Mouse (Mus musculus): ENCODE results near the gene Islr. TPM values are rescaled to one million over a fixed set of nuclear protein-coding genes. Genes with fewer than 3 reads are reported as not detected.
"Not testable (repeated sequence)": the region's sequence is repeated elsewhere in the genome, so short reads cannot be mapped to it uniquely, and the experiment has no call there.

Islr gene
- polyA plus RNA-seq (2015; fragmentation: Nextera tagmentation; extraction: Ambion mirVana) = 24.4 and 26.2 TPM in 2 replicates

- no peaks in the 10 kb centered on the region for H3K9me3 ChIP-seq (replicated peaks; ENCODE audit: control insufficient read depth, low read length, poor library complexity, severe bottlenecking)
- H3K9ac ChIP-seq (ENCODE audit: low read depth, low read length) = peak within 1 kb of the TSS; percentile 62
- H3K27ac ChIP-seq (ENCODE audit: low read length) = peak within 1 kb of the TSS; percentile 76
- H3K4me1 ChIP-seq (ENCODE audit: control insufficient read depth, insufficient read depth, low read length) = peaks cover 13% of the 10 kb centered on the region
- peak within 1 kb of the TSS; percentile 45 for H3K4me3 ChIP-seq (ENCODE audit: low read depth, low read length)
- peak; percentile 41 for ATAC-seq
- 1% methylated on average over 42 of the region's 42 CpGs for WGBS
- H3K27me3 ChIP-seq (ENCODE audit: control insufficient read depth, insufficient read depth, low read depth, low read length) = peaks cover 31% of the 10 kb centered on the region
- H3K36me3 ChIP-seq (ENCODE audit: control insufficient read depth, insufficient read depth, low read length) = no peaks in the 10 kb centered on the region
- H3K4me2 ChIP-seq (ENCODE audit: low read length) = peak within 1 kb of the TSS; percentile 80
These were observed at the start of gene Islr, which contains the start of gene Islr2 for GRCm38 (mm10) chr9:58203516-58204447. Islr (minus strand) TSS chr9:58204306. Islr2 (minus strand) TSS chr9:58204319.

- Histone ChIP-seq H3K4me2 (ENCODE audit: low read length) (peak overlapping the region; percentile 77), H3K4me1 (ENCODE audit: control insufficient read depth, insufficient read depth, low read length) (peaks cover 15% of the 10 kb centered on the region), H3K27ac (ENCODE audit: low read length) (peak overlapping the region; percentile 8; the same call in 1 of the 2 replicates), H3K9ac (ENCODE audit: low read depth, low read length) (peak overlapping the region; percentile 65), H3K36me3 (ENCODE audit: control insufficient read depth, insufficient read depth, low read length) (peaks cover 11% of the 10 kb centered on the region; the same call in 1 of the 2 replicates), H3K4me3 (ENCODE audit: low read depth, low read length) (peak overlapping the region; percentile 46)
- 0 out of 2 replicates have a peak, but pooled peaks have one; percentile 3 for ATAC-seq
- not testable (repeated sequence) for H3K9me3 ChIP-seq (replicated peaks; ENCODE audit: control insufficient read depth, low read length, poor library complexity, severe bottlenecking); H3K27me3 ChIP-seq (ENCODE audit: control insufficient read depth, insufficient read depth, low read depth, low read length)
- WGBS = 63% methylated on average over 5 of the region's 5 CpGs
These were observed 49.7 kb upstream of the Islr start for GRCm38 (mm10) chr9:58253805-58254122.

- Histone ChIP-seq H3K27ac (ENCODE audit: low read length) (peak within 1 kb of the TSS; percentile 8; the same call in 1 of the 2 replicates), H3K4me1 (ENCODE audit: control insufficient read depth, insufficient read depth, low read length) (peaks cover 15% of the 10 kb centered on the region), H3K27me3 (ENCODE audit: control insufficient read depth, insufficient read depth, low read depth, low read length) (no peaks in the 10 kb centered on the region), H3K4me3 (ENCODE audit: low read depth, low read length) (peak within 1 kb of the TSS; percentile 46), H3K4me2 (ENCODE audit: low read length) (peak within 1 kb of the TSS; percentile 77), H3K36me3 (ENCODE audit: control insufficient read depth, insufficient read depth, low read length) (peaks cover 8% of the 10 kb centered on the region; the same call in 1 of the 2 replicates), H3K9ac (ENCODE audit: low read depth, low read length) (peak within 1 kb of the TSS; percentile 65), H3K9me3 (replicated peaks; ENCODE audit: control insufficient read depth, low read length, poor library complexity, severe bottlenecking) (no peaks in the 10 kb centered on the region)
- under 1% methylated on average over 30 of the region's 31 CpGs for WGBS
- ATAC-seq = peak; percentile 96
These were observed 49.1 kb upstream of the Islr start, which contains the start of gene Stoml1 for GRCm38 (mm10) chr9:58253033-58253804. Stoml1 (plus strand) TSS chr9:58253164.

- H3K4me2 ChIP-seq (ENCODE audit: low read length); H3K9ac ChIP-seq (ENCODE audit: low read depth, low read length); H3K36me3 ChIP-seq (ENCODE audit: control insufficient read depth, insufficient read depth, low read length); H3K9me3 ChIP-seq (replicated peaks; ENCODE audit: control insufficient read depth, low read length, poor library complexity, severe bottlenecking); H3K27ac ChIP-seq (ENCODE audit: low read length); H3K27me3 ChIP-seq (ENCODE audit: control insufficient read depth, insufficient read depth, low read depth, low read length); H3K4me3 ChIP-seq (ENCODE audit: low read depth, low read length); ATAC-seq: not testable (repeated sequence)
- peaks cover 20% of the 10 kb centered on the region for H3K4me1 ChIP-seq (ENCODE audit: control insufficient read depth, insufficient read depth, low read length)
- 85% methylated on average over 1 of the region's 1 CpGs for WGBS
These were observed 46.6 kb upstream of the Islr start for GRCm38 (mm10) chr9:58250730-58251129.

GRCm38 (mm10) chr9:58250322-58250721 lies 46.2 kb upstream of the Islr start:
- Histone ChIP-seq H3K4me3 (ENCODE audit: low read depth, low read length) (no peak overlapping the region), H3K27me3 (ENCODE audit: control insufficient read depth, insufficient read depth, low read depth, low read length) (no peaks in the 10 kb centered on the region), H3K9ac (ENCODE audit: low read depth, low read length) (no peak overlapping the region), H3K9me3 (replicated peaks; ENCODE audit: control insufficient read depth, low read length, poor library complexity, severe bottlenecking) (no peaks in the 10 kb centered on the region), H3K36me3 (ENCODE audit: control insufficient read depth, insufficient read depth, low read length) (no peaks in the 10 kb centered on the region), H3K4me2 (ENCODE audit: low read length) (no peak overlapping the region), H3K27ac (ENCODE audit: low read length) (no peak overlapping the region), H3K4me1 (ENCODE audit: control insufficient read depth, insufficient read depth, low read length) (peaks cover 20% of the 10 kb centered on the region)
- ATAC-seq = no peak
- 78% methylated on average over 8 of the region's 8 CpGs for WGBS

- H3K4me1 ChIP-seq (ENCODE audit: control insufficient read depth, insufficient read depth, low read length) = peaks cover 17% of the 10 kb centered on the region
- no peak for ATAC-seq
- H3K4me3 ChIP-seq (ENCODE audit: low read depth, low read length) = peak within 1 kb of the TSS; percentile 34
- peak within 1 kb of the TSS; percentile 53 for H3K9ac ChIP-seq (ENCODE audit: low read depth, low read length)
- H3K27me3 ChIP-seq (ENCODE audit: control insufficient read depth, insufficient read depth, low read depth, low read length) = no peaks in the 10 kb centered on the region
- WGBS = under 1% methylated on average over 16 of the region's 16 CpGs
- peak within 1 kb of the TSS; percentile 62 for H3K4me2 ChIP-seq (ENCODE audit: low read length)
- H3K36me3 ChIP-seq (ENCODE audit: control insufficient read depth, insufficient read depth, low read length) = no peaks in the 10 kb centered on the region
- peak within 1 kb of the TSS; percentile 23; the same call in 1 of the 2 replicates for H3K27ac ChIP-seq (ENCODE audit: low read length)
- H3K9me3 ChIP-seq (replicated peaks; ENCODE audit: control insufficient read depth, low read length, poor library complexity, severe bottlenecking) = no peaks in the 10 kb centered on the region
These were observed 45.6 kb upstream of the Islr start, which contains the start of gene Pml for GRCm38 (mm10) chr9:58249592-58250192. Pml (minus strand) TSS chr9:58249786.

- WGBS = 51% methylated on average over 7 of the region's 7 CpGs
- peak overlapping the region; percentile 34 for H3K4me3 ChIP-seq (ENCODE audit: low read depth, low read length)
- H3K27me3 ChIP-seq (ENCODE audit: control insufficient read depth, insufficient read depth, low read depth, low read length) = no peaks in the 10 kb centered on the region
- H3K4me1 ChIP-seq (ENCODE audit: control insufficient read depth, insufficient read depth, low read length) = peaks cover 9% of the 10 kb centered on the region
- H3K9ac ChIP-seq (ENCODE audit: low read depth, low read length) = peak overlapping the region; percentile 53
- H3K36me3 ChIP-seq (ENCODE audit: control insufficient read depth, insufficient read depth, low read length) = no peaks in the 10 kb centered on the region
- no peak for ATAC-seq
- H3K4me2 ChIP-seq (ENCODE audit: low read length) = peak overlapping the region; percentile 62
- H3K27ac ChIP-seq (ENCODE audit: low read length) = no peak overlapping the region
- no peaks in the 10 kb centered on the region for H3K9me3 ChIP-seq (replicated peaks; ENCODE audit: control insufficient read depth, low read length, poor library complexity, severe bottlenecking)
These were observed 44.8 kb upstream of the Islr start for GRCm38 (mm10) chr9:58248746-58249413.

- WGBS = 16% methylated on average over 25 of the region's 25 CpGs
- Histone ChIP-seq H3K36me3 (ENCODE audit: control insufficient read depth, insufficient read depth, low read length) (no peaks in the 10 kb centered on the region), H3K9me3 (replicated peaks; ENCODE audit: control insufficient read depth, low read length, poor library complexity, severe bottlenecking) (no peaks in the 10 kb centered on the region), H3K4me1 (ENCODE audit: control insufficient read depth, insufficient read depth, low read length) (peaks cover 12% of the 10 kb centered on the region; the same call in 1 of the 2 replicates), H3K27me3 (ENCODE audit: control insufficient read depth, insufficient read depth, low read depth, low read length) (no peaks in the 10 kb centered on the region), H3K4me2 (ENCODE audit: low read length) (peak overlapping the region; percentile 36), H3K9ac (ENCODE audit: low read depth, low read length) (peak overlapping the region; percentile 65), H3K27ac (ENCODE audit: low read length) (no peak overlapping the region), H3K4me3 (ENCODE audit: low read depth, low read length) (no peak overlapping the region)
- ATAC-seq = peak; percentile 62
These were observed 43.1 kb upstream of the Islr start for GRCm38 (mm10) chr9:58247064-58247759.
